Mouse (Mus musculus) heart, adult 11 months (tissue): Measurements from ENCODE around the gene Atad2b.

Source experiments
- DNase-seq: peaks from one replicate; pipeline ENCODE4 v3.0.0; 2022

The Atad2b gene

DNA sequence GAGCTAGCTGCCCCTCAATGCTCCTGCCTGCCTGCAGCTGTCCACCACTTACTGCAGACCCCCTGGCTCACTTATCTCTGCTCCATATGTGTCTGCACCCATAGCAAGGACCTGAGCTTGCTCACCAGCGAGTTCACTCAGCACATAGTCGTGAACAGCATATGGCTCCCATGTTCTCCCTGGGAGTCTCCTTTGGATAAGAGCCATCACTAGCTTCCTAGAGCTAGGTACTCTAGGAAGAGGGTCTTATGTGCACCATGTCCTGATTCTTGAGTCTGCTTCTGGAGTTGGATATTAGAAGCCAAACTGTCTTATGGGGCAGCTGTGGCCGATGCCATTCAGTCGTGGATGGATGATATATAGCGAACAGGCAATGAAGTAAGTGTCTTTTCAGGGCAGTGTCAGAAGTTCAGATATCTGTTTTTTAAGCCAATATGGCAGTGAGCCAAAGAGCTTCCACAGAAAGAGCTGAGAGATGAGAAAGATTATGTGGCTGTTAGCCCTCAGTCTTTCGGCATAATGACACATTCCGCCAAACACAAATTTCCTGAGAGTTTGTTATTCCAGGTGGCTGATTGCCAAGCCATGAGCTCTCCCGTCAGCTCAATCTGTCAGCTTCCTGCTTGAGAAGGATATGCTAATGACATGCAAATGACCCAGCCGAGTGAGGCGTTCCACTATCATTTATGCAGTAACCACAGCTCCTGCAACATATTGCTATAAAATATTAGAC, 170.8 kb downstream of the Atad2b start:
- peak; percentile 91 for DNase-seq

DNA sequence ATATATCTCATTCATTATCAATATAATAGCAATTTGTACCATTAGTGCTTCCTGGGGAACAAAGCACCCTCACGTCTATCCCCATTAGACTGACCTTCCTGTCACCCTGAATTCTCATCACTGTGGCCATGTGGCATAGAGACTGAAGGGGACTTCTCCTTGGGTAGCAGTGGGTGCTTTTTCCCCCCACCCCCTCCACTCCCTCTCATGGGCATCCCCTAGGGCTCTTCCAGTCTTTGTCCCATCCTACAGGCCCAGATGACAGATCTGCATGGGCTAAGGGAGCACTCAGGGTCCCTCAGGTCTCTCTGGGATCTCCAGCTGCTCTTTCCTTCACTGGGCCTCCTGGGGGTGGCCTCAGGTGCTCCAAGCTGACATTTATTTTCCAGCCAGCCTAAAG, 171.5 kb downstream of the Atad2b start:
- DNase-seq = peak; percentile 88
